Mouse (Mus musculus) testis, adult 2 months (tissue): Measurements from ENCODE around the gene Mgat1.

Source experiments
- CTCF ChIP-seq: fragments of 200-500 bp; IDR thresholded peaks from 2 replicates; pipeline ENCODE4 v1.5.1; 2012; ENCODE audit warnings: low read depth, mild to moderate bottlenecking, inconsistent platforms, low read length, moderate library complexity; ENCODE audit not compliant: control insufficient read depth, insufficient read depth, insufficient replicate concordance
- POLR2A ChIP-seq: fragments of 200-500 bp; IDR thresholded peaks from 2 replicates; pipeline ENCODE4 v1.6.1; 2012; ENCODE audit warnings: low read depth, mild to moderate bottlenecking, inconsistent platforms, low read length, moderate library complexity; ENCODE audit not compliant: control insufficient read depth

DNA sequence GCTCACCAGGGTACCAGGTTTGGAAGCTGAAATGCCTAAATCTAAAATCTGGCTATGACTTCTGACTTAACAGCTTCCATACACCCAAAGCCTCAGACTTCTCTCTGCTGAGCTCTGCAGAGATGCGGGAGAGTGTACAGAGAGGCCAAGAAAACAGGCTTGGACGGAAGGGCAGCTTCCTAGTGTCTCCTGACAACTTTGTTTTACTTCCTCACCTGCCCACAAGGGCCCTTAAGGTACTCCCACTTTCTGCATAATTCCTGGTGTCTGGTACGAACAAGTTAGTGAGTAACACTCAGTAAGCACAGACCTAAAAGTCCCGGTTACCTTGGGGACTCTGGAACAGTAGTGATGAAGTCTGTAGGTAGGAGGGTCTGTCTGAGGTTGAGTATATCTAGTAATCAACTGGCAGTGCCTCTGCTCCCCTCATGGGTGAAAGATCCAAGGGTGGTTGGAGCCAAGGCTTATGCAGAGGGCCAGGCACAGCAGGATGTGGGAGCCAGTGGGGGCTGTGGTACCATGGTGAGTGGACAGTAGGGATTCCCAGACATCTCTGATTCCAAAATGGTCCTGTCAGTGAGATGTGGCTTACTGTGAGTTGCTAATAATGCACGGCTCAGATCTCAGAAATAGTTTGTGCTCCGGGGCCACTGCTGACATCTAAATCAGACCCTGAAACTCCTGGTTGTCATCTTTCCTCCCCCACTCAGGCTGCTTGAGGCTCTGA, 5.1 kb downstream of the Mgat1 start:
- TF ChIP-seq POLR2A = no peak
- TF ChIP-seq CTCF = no peak
